Mouse (Mus musculus) neural tube, embryonic 12.5 days (tissue): ENCODE measurements around the gene Fam174b. TPM values are rescaled to one million over a fixed set of nuclear protein-coding genes. Genes with fewer than 3 reads are reported as not detected.

Source experiments
- ATAC-seq: fragments of 200-750 bp; cut with Nextera tagmentation; 2 replicates; pipeline ENCODE4 v1.8.0; 2017; ENCODE audit warnings: low read depth, mild to moderate bottlenecking, moderate TSS enrichment, moderate library complexity; ENCODE audit not compliant: low FRiP score
- H3K27ac ChIP-seq: fragments of 300-500 bp; sonication (generic); 2 replicates; pipeline ENCODE4 v1.5.1; 2016
- H3K27me3 ChIP-seq: fragments of 300-500 bp; sonication (generic); replicated peaks from 2 replicates; pipeline ENCODE4 v1.6.1; 2016; ENCODE audit warnings: mild to moderate bottlenecking
- H3K36me3 ChIP-seq: fragments of 300-500 bp; sonication (generic); 2 replicates; pipeline ENCODE4 v1.6.1; 2016; ENCODE audit warnings: mild to moderate bottlenecking
- H3K4me1 ChIP-seq: fragments of 300-500 bp; sonication (generic); 2 replicates; pipeline ENCODE4 v1.6.1; 2016
- H3K4me2 ChIP-seq: fragments of 300-500 bp; sonication (generic); replicated peaks from 2 replicates; pipeline ENCODE4 v1.6.1; 2016; ENCODE audit warnings: mild to moderate bottlenecking
- H3K4me3 ChIP-seq: fragments of 300-500 bp; sonication (generic); 2 replicates; pipeline ENCODE4 v1.5.1; 2016
- H3K9ac ChIP-seq: fragments of 300-500 bp; sonication (generic); 2 replicates; pipeline ENCODE4 v1.6.1; 2016; ENCODE audit warnings: mild to moderate bottlenecking
- H3K9me3 ChIP-seq: fragments of 300-500 bp; sonication (generic); 2 replicates; pipeline ENCODE4 v1.6.1; 2016; ENCODE audit warnings: mild to moderate bottlenecking
- WGBS: fragments of 180-500 bp; shearing (Covaris S2); methylation state at CpG from one replicate; pipeline ENCODE4 v1.1.7; 2016; 5-methylcytosine and 5-hydroxymethylcytosine counted together
- polyA plus RNA-seq: library from polyadenylated mRNA; unstranded; fragments of >200 nt; fragmentation: Nextera tagmentation; extraction: Ambion mirVana; gene quantifications from 2 replicates; pipeline ENCODE4 v1.2.1, GENCODE M21; 2016

Fam174b gene
- polyA plus RNA-seq, 1 experiment from 2014 or later, result 34.1 TPM

GRCm38 (mm10) chr7:73730430-73731022 is 9.6 kb upstream of the Fam174b start:
- H3K4me3 ChIP-seq, result no peak overlapping the region
- H3K9me3 ChIP-seq, result no peaks in the 10 kb centered on the region
- no peak overlapping the region for H3K9ac ChIP-seq
- H3K4me2 ChIP-seq, result no peak overlapping the region
- no peaks in the 10 kb centered on the region for H3K27me3 ChIP-seq
- no peaks in the 10 kb centered on the region for H3K4me1 ChIP-seq
- no peak overlapping the region for H3K27ac ChIP-seq
- 0 out of 2 replicates have a peak, but pooled peaks have one; percentile 37 for ATAC-seq
- WGBS, result 73% methylated on average over 10 of the region's 10 CpGs
- H3K36me3 ChIP-seq, result no peaks in the 10 kb centered on the region

GRCm38 (mm10) chr7:73736046-73736445 is 4.1 kb upstream of the Fam174b start:
- WGBS, result 80% methylated on average over 2 of the region's 2 CpGs
- H3K4me1 ChIP-seq, result peaks cover 13% of the 10 kb centered on the region
- no peak for ATAC-seq
- no peak overlapping the region for H3K4me2 ChIP-seq
- H3K27ac ChIP-seq, result no peak overlapping the region
- H3K9me3 ChIP-seq, result no peaks in the 10 kb centered on the region
- no peak overlapping the region for H3K4me3 ChIP-seq
- H3K36me3 ChIP-seq, result no peaks in the 10 kb centered on the region
- H3K9ac ChIP-seq, result no peak overlapping the region
- peaks cover 12% of the 10 kb centered on the region for H3K27me3 ChIP-seq

- peak overlapping the region; percentile 77 for H3K9ac ChIP-seq
Observed at GRCm38 (mm10) chr7:73741392-73741791, 1.3 kb downstream of the Fam174b start.

GRCm38 (mm10) chr7:73741841-73742240 is 1.7 kb downstream of the Fam174b start:
- no peak overlapping the region for H3K27ac ChIP-seq
- no peaks in the 10 kb centered on the region for H3K36me3 ChIP-seq
- WGBS, result 75% methylated on average over 6 of the region's 6 CpGs
- ATAC-seq, result no peak
- H3K9me3 ChIP-seq, result no peaks in the 10 kb centered on the region
- peaks cover 15% of the 10 kb centered on the region for H3K4me1 ChIP-seq
- H3K9ac ChIP-seq, result no peak overlapping the region
- no peak overlapping the region for H3K4me3 ChIP-seq
- H3K27me3 ChIP-seq, result peaks cover 22% of the 10 kb centered on the region
- peak overlapping the region; percentile 98 for H3K4me2 ChIP-seq

More at GRCm38 (mm10) chr7:73741392-73741791, 1.3 kb downstream of the Fam174b start:
- H3K4me2 ChIP-seq, result peak overlapping the region; percentile 98
- peaks cover 22% of the 10 kb centered on the region for H3K27me3 ChIP-seq
- H3K9me3 ChIP-seq, result no peaks in the 10 kb centered on the region
- H3K4me1 ChIP-seq, result peaks cover 15% of the 10 kb centered on the region
- 64% methylated on average over 5 of the region's 5 CpGs for WGBS
- peak overlapping the region; percentile 58; the same call in 1 of the 2 replicates for H3K4me3 ChIP-seq
- no peak overlapping the region for H3K27ac ChIP-seq
- H3K36me3 ChIP-seq, result no peaks in the 10 kb centered on the region
- ATAC-seq, result no peak

GRCm38 (mm10) chr7:73743144-73743543 is 3.0 kb downstream of the Fam174b start:
- H3K4me2 ChIP-seq, result no peak overlapping the region
- no peak overlapping the region for H3K27ac ChIP-seq
- H3K4me1 ChIP-seq, result peaks cover 15% of the 10 kb centered on the region
- H3K9ac ChIP-seq, result no peak overlapping the region
- H3K27me3 ChIP-seq, result peaks cover 22% of the 10 kb centered on the region
- no peak for ATAC-seq
- WGBS, result 89% methylated on average over 8 of the region's 8 CpGs
- no peak overlapping the region for H3K4me3 ChIP-seq
- H3K9me3 ChIP-seq, result no peaks in the 10 kb centered on the region
- no peaks in the 10 kb centered on the region for H3K36me3 ChIP-seq

GRCm38 (mm10) chr7:73743831-73744370 is 3.8 kb downstream of the Fam174b start:
- no peaks in the 10 kb centered on the region for H3K9me3 ChIP-seq
- peaks cover 15% of the 10 kb centered on the region for H3K4me1 ChIP-seq
- ATAC-seq, result no peak

GRCm38 (mm10) chr7:73745903-73746302 is 5.8 kb downstream of the Fam174b start:
- no peak for ATAC-seq
- Histone ChIP-seq H3K4me3 (no peak overlapping the region), H3K27me3 (peaks cover 12% of the 10 kb centered on the region), H3K9ac (no peak overlapping the region), H3K36me3 (no peaks in the 10 kb centered on the region), H3K9me3 (no peaks in the 10 kb centered on the region), H3K27ac (no peak overlapping the region), H3K4me1 (peaks cover 4% of the 10 kb centered on the region), H3K4me2 (no peak overlapping the region)
- WGBS, result 84% methylated on average over 5 of the region's 5 CpGs

More at GRCm38 (mm10) chr7:73743831-73744370, 3.8 kb downstream of the Fam174b start:
- Histone ChIP-seq H3K4me2 (no peak overlapping the region), H3K27me3 (peaks cover 22% of the 10 kb centered on the region), H3K27ac (no peak overlapping the region), H3K4me3 (no peak overlapping the region), H3K36me3 (no peaks in the 10 kb centered on the region), H3K9ac (no peak overlapping the region)
- WGBS, result 87% methylated on average over 10 of the region's 10 CpGs

- no peak for ATAC-seq
- 66% methylated on average over 4 of the region's 4 CpGs for WGBS
- Histone ChIP-seq H3K9ac (no peak overlapping the region), H3K27ac (no peak overlapping the region), H3K36me3 (no peaks in the 10 kb centered on the region), H3K4me3 (no peak overlapping the region), H3K4me2 (no peak overlapping the region), H3K27me3 (peaks cover 2% of the 10 kb centered on the region), H3K9me3 (no peaks in the 10 kb centered on the region), H3K4me1 (no peaks in the 10 kb centered on the region)
Observed at GRCm38 (mm10) chr7:73746836-73747235, 6.7 kb downstream of the Fam174b start.

GRCm38 (mm10) chr7:73747531-73747930 is 7.4 kb downstream of the Fam174b start:
- Histone ChIP-seq H3K9ac (no peak overlapping the region), H3K27ac (no peak overlapping the region), H3K4me1 (no peaks in the 10 kb centered on the region), H3K9me3 (no peaks in the 10 kb centered on the region), H3K36me3 (no peaks in the 10 kb centered on the region), H3K27me3 (no peaks in the 10 kb centered on the region), H3K4me3 (no peak overlapping the region), H3K4me2 (no peak overlapping the region)
- no peak for ATAC-seq
- WGBS, result 83% methylated on average over 3 of the region's 3 CpGs

- no peak overlapping the region for H3K4me2 ChIP-seq
- no peak overlapping the region for H3K9ac ChIP-seq
- H3K4me3 ChIP-seq, result no peak overlapping the region
- H3K9me3 ChIP-seq, result no peaks in the 10 kb centered on the region
- no peak for ATAC-seq
- no peak overlapping the region for H3K27ac ChIP-seq
- no peaks in the 10 kb centered on the region for H3K36me3 ChIP-seq
- no peaks in the 10 kb centered on the region for H3K27me3 ChIP-seq
- WGBS, result 84% methylated on average over 5 of the region's 5 CpGs
- H3K4me1 ChIP-seq, result no peaks in the 10 kb centered on the region
Observed at GRCm38 (mm10) chr7:73748437-73749108, 8.5 kb downstream of the Fam174b start.

GRCm38 (mm10) chr7:73749339-73749738 is 9.2 kb downstream of the Fam174b start:
- Histone ChIP-seq H3K4me3 (no peak overlapping the region), H3K36me3 (no peaks in the 10 kb centered on the region), H3K9ac (no peak overlapping the region), H3K27ac (no peak overlapping the region), H3K27me3 (no peaks in the 10 kb centered on the region), H3K9me3 (no peaks in the 10 kb centered on the region), H3K4me1 (no peaks in the 10 kb centered on the region), H3K4me2 (no peak overlapping the region)
- no peak for ATAC-seq
- 93% methylated on average over 2 of the region's 2 CpGs for WGBS

- 88% methylated on average over 7 of the region's 7 CpGs for WGBS
Observed at GRCm38 (mm10) chr7:73749983-73750382, 9.9 kb downstream of the Fam174b start.

More at GRCm38 (mm10) chr7:73749983-73750382, 9.9 kb downstream of the Fam174b start:
- H3K27ac ChIP-seq, result no peak overlapping the region
- no peaks in the 10 kb centered on the region for H3K36me3 ChIP-seq
- no peak overlapping the region for H3K4me3 ChIP-seq
- H3K4me2 ChIP-seq, result no peak overlapping the region
- H3K27me3 ChIP-seq, result no peaks in the 10 kb centered on the region
- H3K9me3 ChIP-seq, result no peaks in the 10 kb centered on the region
- H3K4me1 ChIP-seq, result no peaks in the 10 kb centered on the region
- no peak overlapping the region for H3K9ac ChIP-seq
- no peak for ATAC-seq
